Mouse (Mus musculus) urinary bladder, adult 2 months (tissue): ENCODE data around the gene Upf1. TPM values are rescaled to one million over a fixed set of nuclear protein-coding genes. Genes with fewer than 3 reads are reported as not detected.

Experiments
- DNase-seq: peaks from one replicate; pipeline ENCODE4 v3.0.0; 2022; ENCODE audit warnings: low spot score
- polyA plus RNA-seq: library from polyadenylated mRNA; depleted of rRNA; stranded (reverse); fragments of >200 nt; gene quantifications from 2 replicates; pipeline ENCODE4 v1.2.3, GENCODE M21; 2012; rRNA removed

The Upf1 gene
- polyA plus RNA-seq, result 16.4 and 30.5 TPM in 2 replicates

- peak; percentile 99 for DNase-seq
Measured at GRCm38 (mm10) chr8:70353194-70353817, at the start of gene Upf1. Gene Upf1 (minus strand): TSS chr8:70353278.

GRCm38 (mm10) chr8:70397611-70398563 is 44.8 kb upstream of the Upf1 start:
- no peak for DNase-seq

- DNase-seq, result no peak
Measured at GRCm38 (mm10) chr8:70396184-70396583, 43.1 kb upstream of the Upf1 start.

- no peak for DNase-seq
Measured at GRCm38 (mm10) chr8:70395649-70396048, 42.6 kb upstream of the Upf1 start.

- DNase-seq, result no peak
Measured at GRCm38 (mm10) chr8:70394269-70394998, 41.4 kb upstream of the Upf1 start.

GRCm38 (mm10) chr8:70393087-70393486 is 40.0 kb upstream of the Upf1 start:
- DNase-seq, result no peak

GRCm38 (mm10) chr8:70389678-70390077 is 36.6 kb upstream of the Upf1 start:
- no peak for DNase-seq

GRCm38 (mm10) chr8:70383287-70383686 is 30.2 kb upstream of the Upf1 start:
- no peak for DNase-seq

GRCm38 (mm10) chr8:70380069-70380468 is 27.0 kb upstream of the Upf1 start:
- DNase-seq, result no peak

GRCm38 (mm10) chr8:70377049-70377448 is 24.0 kb upstream of the Upf1 start:
- no peak for DNase-seq

GRCm38 (mm10) chr8:70376275-70376741 is 23.2 kb upstream of the Upf1 start:
- DNase-seq, result no peak

GRCm38 (mm10) chr8:70375212-70375859 is 22.3 kb upstream of the Upf1 start:
- DNase-seq, result no peak

- peak; percentile 55 for DNase-seq
Measured at GRCm38 (mm10) chr8:70374318-70374927, 21.3 kb upstream of the Upf1 start.

GRCm38 (mm10) chr8:70373397-70374317 is 20.6 kb upstream of the Upf1 start, which contains the start of gene Comp:
Gene Comp (plus strand): TSS chr8:70373558.
- no peak for DNase-seq

GRCm38 (mm10) chr8:70371951-70372350 is 18.9 kb upstream of the Upf1 start:
- DNase-seq, result no peak

GRCm38 (mm10) chr8:70370476-70370875 is 17.4 kb upstream of the Upf1 start:
- no peak for DNase-seq

- DNase-seq, result no peak
Measured at GRCm38 (mm10) chr8:70366588-70366987, 13.5 kb upstream of the Upf1 start.

GRCm38 (mm10) chr8:70364066-70364465 is 11.0 kb upstream of the Upf1 start:
- DNase-seq, result no peak

GRCm38 (mm10) chr8:70361484-70362032 is 8.5 kb upstream of the Upf1 start:
- no peak for DNase-seq

GRCm38 (mm10) chr8:70360769-70361168 is 7.7 kb upstream of the Upf1 start:
- DNase-seq, result no peak
